Mouse (Mus musculus) lung, embryonic 16.5 days (tissue): Measurements from ENCODE around the gene Ebf1. TPM values are rescaled to one million over a fixed set of nuclear protein-coding genes. Genes with fewer than 3 reads are reported as not detected.

Experiments
- ATAC-seq: fragments of 200-750 bp; cut with Nextera tagmentation; 2 replicates; pipeline ENCODE4 v1.8.0; 2017; ENCODE audit warnings: low read depth, mild to moderate bottlenecking, moderate library complexity
- H3K27ac ChIP-seq: fragments of 300-500 bp; sonication (generic); 2 replicates; pipeline ENCODE4 v1.5.1; 2014; ENCODE audit warnings: mild to moderate bottlenecking, control low read depth, low read length
- H3K27me3 ChIP-seq: fragments of 300-500 bp; sonication (generic); 2 replicates; pipeline ENCODE4 v1.6.1; 2014; ENCODE audit warnings: low read depth, low read length, mixed read lengths; ENCODE audit not compliant: control insufficient read depth, insufficient read depth
- H3K36me3 ChIP-seq: fragments of 300-500 bp; sonication (generic); 2 replicates; pipeline ENCODE4 v1.6.1; 2014; ENCODE audit warnings: low read length; ENCODE audit not compliant: control insufficient read depth, insufficient read depth
- H3K4me1 ChIP-seq: fragments of 300-500 bp; sonication (generic); replicated peaks from 2 replicates; pipeline ENCODE4 v1.6.1; 2014; ENCODE audit warnings: low read length, mixed read lengths; ENCODE audit not compliant: control insufficient read depth, insufficient read depth
- H3K4me2 ChIP-seq: fragments of 300-500 bp; sonication (generic); 2 replicates; pipeline ENCODE4 v1.6.1; 2014; ENCODE audit warnings: low read depth, low read length, control low read depth
- H3K4me3 ChIP-seq: fragments of 300-500 bp; sonication (generic); 2 replicates; pipeline ENCODE4 v1.5.1; 2014; ENCODE audit warnings: mild to moderate bottlenecking, low read length, control low read depth
- H3K9ac ChIP-seq: fragments of 300-500 bp; sonication (generic); 2 replicates; pipeline ENCODE4 v1.6.1; 2014; ENCODE audit warnings: low read length, control low read depth
- H3K9me3 ChIP-seq: fragments of 300-500 bp; sonication (generic); 2 replicates; pipeline ENCODE4 v1.6.1; 2016; ENCODE audit warnings: low read length; ENCODE audit not compliant: control insufficient read depth
- WGBS: fragments of 180-500 bp; shearing (Covaris S2); extraction: QIAGEN DNeasy Blood & Tissue Kit; methylation state at CpG from one replicate; pipeline ENCODE4 v1.1.7; 2014; 5-methylcytosine and 5-hydroxymethylcytosine counted together
- polyA plus RNA-seq: library from polyadenylated mRNA; unstranded; fragments of >200 nt; fragmentation: Nextera tagmentation; extraction: Ambion mirVana; gene quantifications from 2 replicates; pipeline ENCODE4 v1.2.1, GENCODE M21; 2015

Gene Ebf1
- polyA plus RNA-seq, 1 experiment from 2014 or later: 12.8 TPM

DNA sequence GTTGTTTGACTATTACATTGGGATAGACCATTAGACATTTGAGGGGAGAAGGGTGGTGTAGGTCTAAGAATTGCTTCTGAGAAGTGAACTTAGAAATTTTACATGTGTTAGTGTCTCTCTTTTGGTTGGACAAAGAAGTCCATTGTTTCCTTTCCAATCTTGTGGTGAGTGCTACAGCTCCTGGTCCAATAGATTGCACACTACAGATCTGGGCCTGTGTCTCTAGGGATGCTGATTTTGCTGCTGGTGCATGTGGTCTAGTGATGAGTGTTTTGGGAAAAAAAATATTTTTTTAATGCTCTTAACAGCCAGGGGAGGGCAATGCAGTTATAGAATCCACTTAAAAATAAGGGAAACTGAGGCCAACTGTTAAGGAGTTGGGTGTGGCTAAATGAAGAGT, 276.9 kb downstream of the Ebf1 start:
- H3K4me2 ChIP-seq: no peak overlapping the region
- H3K36me3 ChIP-seq: no peaks in the 10 kb centered on the region
- no peaks in the 10 kb centered on the region for H3K9me3 ChIP-seq
- no peak overlapping the region for H3K27ac ChIP-seq
- H3K4me3 ChIP-seq: no peak overlapping the region
- H3K27me3 ChIP-seq: no peaks in the 10 kb centered on the region
- ATAC-seq: no peak
- H3K4me1 ChIP-seq: no peaks in the 10 kb centered on the region
- no peak overlapping the region for H3K9ac ChIP-seq

DNA sequence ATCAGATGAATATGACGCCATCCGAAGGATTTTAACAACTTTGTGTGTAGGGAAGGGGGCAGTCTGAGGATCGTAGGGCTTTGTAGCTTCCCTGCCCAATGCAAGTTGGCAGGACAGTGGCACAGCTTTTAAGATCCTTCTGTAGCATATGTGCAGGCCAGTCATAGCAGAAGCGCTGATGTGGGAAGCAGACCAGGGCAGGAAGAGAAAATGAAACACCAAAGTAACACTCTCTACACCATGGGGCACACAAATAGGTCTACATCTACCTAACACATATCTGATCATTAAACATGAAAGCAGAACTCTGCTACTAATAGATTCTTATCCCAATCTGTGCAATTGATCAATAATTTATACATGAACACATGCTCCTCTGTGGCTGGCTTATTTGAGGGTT, 277.7 kb downstream of the Ebf1 start:
- 83% methylated on average over 4 of the region's 4 CpGs for WGBS
- H3K9ac ChIP-seq: no peak overlapping the region
- no peaks in the 10 kb centered on the region for H3K27me3 ChIP-seq
- ATAC-seq: no peak
- no peak overlapping the region for H3K4me3 ChIP-seq
- no peak overlapping the region for H3K27ac ChIP-seq
- no peaks in the 10 kb centered on the region for H3K4me1 ChIP-seq
- no peaks in the 10 kb centered on the region for H3K9me3 ChIP-seq
- no peaks in the 10 kb centered on the region for H3K36me3 ChIP-seq
- no peak overlapping the region for H3K4me2 ChIP-seq

DNA sequence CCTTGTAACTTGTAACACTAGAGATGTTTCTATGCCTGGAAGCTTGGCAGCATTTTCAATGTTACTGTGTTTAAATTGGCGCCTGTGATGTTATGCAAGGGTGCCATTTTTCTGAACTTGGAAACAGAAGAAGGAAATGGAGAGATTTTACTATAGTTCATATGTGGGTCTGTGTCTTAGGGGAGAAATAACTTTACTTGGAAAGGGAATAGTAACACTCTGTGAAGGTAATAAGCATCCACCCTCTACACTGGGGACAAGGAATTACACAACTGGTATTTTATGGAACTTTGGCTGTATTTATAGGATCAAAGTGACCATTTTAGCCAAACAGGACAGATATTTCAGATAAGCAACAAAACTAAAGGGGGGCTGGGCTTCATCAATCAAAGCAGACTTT, 278.8 kb downstream of the Ebf1 start:
- Histone ChIP-seq H3K4me1 (no peaks in the 10 kb centered on the region), H3K9ac (no peak overlapping the region), H3K4me2 (no peak overlapping the region), H3K36me3 (no peaks in the 10 kb centered on the region), H3K9me3 (no peaks in the 10 kb centered on the region), H3K27me3 (no peaks in the 10 kb centered on the region), H3K27ac (no peak overlapping the region), H3K4me3 (no peak overlapping the region)
- no peak for ATAC-seq
- WGBS: 75% methylated on average over 1 of the region's 1 CpGs

DNA sequence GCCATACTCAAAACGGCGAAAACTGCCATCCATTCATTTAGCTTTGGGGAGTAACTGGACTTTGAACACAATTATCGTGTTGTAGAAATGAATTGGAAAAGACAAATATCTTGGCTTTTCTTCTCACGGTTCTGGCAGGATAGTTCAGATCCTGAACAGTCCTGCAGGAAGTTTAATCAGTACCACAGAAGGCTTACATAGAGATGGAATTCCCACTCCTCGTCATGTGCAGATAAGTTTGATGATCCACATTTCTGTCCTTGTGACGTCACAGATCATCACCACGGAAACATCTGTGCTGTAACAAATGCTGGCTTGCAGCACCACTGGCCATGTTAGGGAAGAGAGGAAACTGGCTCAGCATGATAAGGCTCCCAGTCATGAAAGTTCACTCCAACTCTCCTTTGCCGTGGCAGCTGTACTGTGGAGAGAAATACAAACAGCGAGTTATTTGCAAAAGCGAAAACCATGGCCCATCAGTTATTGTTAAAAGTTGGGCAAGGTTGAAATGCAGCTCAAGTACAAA, 280.1 kb downstream of the Ebf1 start:
- Histone ChIP-seq H3K27ac (no peak overlapping the region), H3K36me3 (no peaks in the 10 kb centered on the region)
- 51% methylated on average over 10 of the region's 10 CpGs for WGBS

DNA sequence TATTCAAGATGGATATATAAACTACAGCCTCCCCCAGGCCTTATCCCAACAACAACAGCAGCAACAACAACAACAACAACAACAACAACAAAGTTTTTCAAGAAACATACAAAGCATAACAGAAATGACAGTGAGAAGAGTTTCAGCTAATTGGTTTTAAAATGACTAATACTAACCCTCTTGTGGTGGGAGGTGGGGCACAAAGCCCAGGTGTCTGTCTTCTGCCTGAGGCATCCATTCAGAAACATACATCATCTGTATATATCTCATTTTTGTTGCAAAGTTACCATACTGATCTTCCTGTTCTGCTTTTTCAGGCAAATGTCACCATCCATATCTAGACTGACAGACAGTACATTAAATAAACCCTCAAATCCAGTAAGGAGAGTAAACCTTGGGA, 282.4 kb downstream of the Ebf1 start:
- no peak overlapping the region for H3K4me2 ChIP-seq
- no peak for ATAC-seq
- no peak overlapping the region for H3K4me3 ChIP-seq
- no peaks in the 10 kb centered on the region for H3K36me3 ChIP-seq
- no peaks in the 10 kb centered on the region for H3K9me3 ChIP-seq
- no peak overlapping the region for H3K27ac ChIP-seq
- H3K27me3 ChIP-seq: no peaks in the 10 kb centered on the region
- H3K4me1 ChIP-seq: no peaks in the 10 kb centered on the region
- H3K9ac ChIP-seq: no peak overlapping the region

More for the DNA sequence above, 280.1 kb downstream of the Ebf1 start:
- no peak for ATAC-seq
- no peak overlapping the region for H3K4me3 ChIP-seq
- H3K27me3 ChIP-seq: no peaks in the 10 kb centered on the region
- no peaks in the 10 kb centered on the region for H3K4me1 ChIP-seq
- no peak overlapping the region for H3K9ac ChIP-seq
- no peaks in the 10 kb centered on the region for H3K9me3 ChIP-seq
- H3K4me2 ChIP-seq: no peak overlapping the region

DNA sequence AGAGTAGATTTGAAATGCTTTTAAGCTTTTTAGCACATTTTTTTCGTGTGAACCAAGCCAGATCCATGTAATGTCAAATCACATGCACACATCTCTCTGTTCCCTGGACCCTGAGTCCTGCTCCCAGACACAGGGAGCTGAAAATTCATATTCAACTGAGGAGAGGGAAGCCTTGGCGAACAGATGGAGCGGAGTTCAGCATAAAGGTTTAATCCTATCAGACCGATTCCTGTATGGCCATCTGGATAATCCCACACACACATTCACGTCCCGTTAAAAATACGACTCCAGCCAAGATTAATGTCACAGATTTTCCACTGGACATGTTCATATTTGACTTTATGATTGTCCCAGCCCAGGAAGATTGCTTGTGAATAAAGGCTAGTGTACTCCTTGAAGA, 282.8 kb downstream of the Ebf1 start:
- ATAC-seq: no peak
- no peaks in the 10 kb centered on the region for H3K9me3 ChIP-seq
- no peak overlapping the region for H3K27ac ChIP-seq
- H3K4me1 ChIP-seq: no peaks in the 10 kb centered on the region
- 75% methylated on average over 7 of the region's 7 CpGs for WGBS
- no peaks in the 10 kb centered on the region for H3K36me3 ChIP-seq
- H3K4me2 ChIP-seq: no peak overlapping the region
- H3K9ac ChIP-seq: no peak overlapping the region
- no peaks in the 10 kb centered on the region for H3K27me3 ChIP-seq
- H3K4me3 ChIP-seq: no peak overlapping the region

DNA sequence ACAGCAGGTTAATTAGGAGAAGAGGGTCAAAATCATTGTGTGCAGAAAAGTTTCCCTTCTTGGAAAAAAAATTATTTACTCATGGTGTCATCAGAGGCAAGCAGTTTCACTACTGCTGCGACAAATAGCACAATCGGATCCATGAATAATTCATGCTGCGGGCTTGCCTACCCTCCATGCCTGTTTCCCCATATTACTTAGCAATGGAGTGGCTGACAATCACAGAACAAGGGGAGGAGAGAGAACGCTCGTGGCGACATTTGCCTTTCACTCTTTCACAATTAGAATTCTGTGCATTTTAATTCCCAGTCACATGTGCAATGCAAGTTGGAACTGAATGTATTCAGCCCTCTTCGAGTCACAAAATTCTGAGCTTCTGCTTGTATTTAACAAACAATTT, 283.4 kb downstream of the Ebf1 start:
- Histone ChIP-seq H3K4me2 (no peak overlapping the region), H3K27ac (no peak overlapping the region), H3K27me3 (no peaks in the 10 kb centered on the region), H3K9ac (no peak overlapping the region), H3K4me3 (no peak overlapping the region), H3K4me1 (no peaks in the 10 kb centered on the region), H3K36me3 (no peaks in the 10 kb centered on the region), H3K9me3 (no peaks in the 10 kb centered on the region)
- 83% methylated on average over 7 of the region's 7 CpGs for WGBS
- ATAC-seq: no peak

DNA sequence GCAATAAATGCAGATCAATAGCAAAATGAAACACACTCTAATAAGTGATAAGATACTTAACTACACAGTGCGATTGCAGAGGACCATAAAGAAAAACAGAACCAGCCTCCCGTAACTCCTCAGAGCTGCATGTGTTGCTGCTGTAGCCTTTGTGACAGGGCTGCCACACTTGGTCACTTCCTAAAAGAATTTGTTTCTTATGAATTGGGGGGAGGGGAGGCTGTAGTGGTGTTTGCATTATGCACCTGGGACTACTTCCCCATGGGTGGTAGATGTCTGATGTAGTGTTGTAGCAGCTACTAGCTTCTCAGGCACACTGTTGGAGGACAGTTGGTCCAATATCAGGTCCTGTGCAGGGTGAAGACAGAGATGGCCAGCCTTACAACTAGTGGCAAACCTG, 284.6 kb downstream of the Ebf1 start:
- Histone ChIP-seq H3K36me3 (no peaks in the 10 kb centered on the region), H3K4me1 (no peaks in the 10 kb centered on the region), H3K9me3 (no peaks in the 10 kb centered on the region), H3K4me3 (no peak overlapping the region), H3K27me3 (no peaks in the 10 kb centered on the region), H3K4me2 (no peak overlapping the region), H3K27ac (no peak overlapping the region), H3K9ac (no peak overlapping the region)
- no peak for ATAC-seq
- 81% methylated on average over 2 of the region's 2 CpGs for WGBS

DNA sequence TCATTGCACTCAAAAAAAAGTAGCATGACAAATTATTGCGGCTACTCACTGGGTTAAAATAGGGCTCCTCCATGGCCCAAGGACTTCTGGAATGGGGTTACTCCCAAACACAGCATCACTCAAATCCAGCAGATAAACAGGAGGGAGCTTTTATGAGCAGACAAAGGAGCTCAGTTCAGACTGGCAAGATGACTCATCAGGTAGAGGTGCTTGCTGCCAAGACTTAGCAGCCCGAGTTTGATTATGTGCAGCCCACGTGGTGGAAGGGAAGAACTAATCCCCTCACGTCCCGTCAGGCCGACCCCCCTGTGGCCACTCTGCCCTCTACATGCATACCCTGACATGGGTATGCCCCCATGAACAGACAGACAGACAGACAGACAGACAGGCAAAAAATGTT, 285.0 kb downstream of the Ebf1 start:
- Histone ChIP-seq H3K27me3 (no peaks in the 10 kb centered on the region), H3K36me3 (no peaks in the 10 kb centered on the region), H3K4me2 (no peak overlapping the region), H3K9me3 (no peaks in the 10 kb centered on the region), H3K9ac (no peak overlapping the region), H3K4me1 (no peaks in the 10 kb centered on the region), H3K4me3 (no peak overlapping the region), H3K27ac (no peak overlapping the region)
- 54% methylated on average over 6 of the region's 6 CpGs for WGBS
- ATAC-seq: no peak

DNA sequence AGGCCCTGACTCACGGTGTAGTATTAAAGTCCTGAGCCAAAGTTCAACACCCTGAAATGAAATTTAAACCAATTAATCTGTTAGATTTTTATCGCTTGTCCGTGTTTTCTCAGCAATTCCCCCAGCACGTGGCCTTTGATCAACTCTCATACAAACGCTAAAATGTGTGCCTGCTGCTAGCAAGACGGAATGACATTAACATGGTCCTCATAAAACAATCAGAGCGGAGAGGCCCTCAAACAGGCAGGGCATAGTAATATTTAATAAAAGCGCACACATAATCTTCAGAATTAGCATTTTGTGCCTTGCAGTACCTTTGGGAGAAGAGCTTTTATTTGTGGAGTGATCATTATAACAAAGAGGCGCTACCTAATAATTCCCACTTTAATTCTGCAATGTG, 287.0 kb downstream of the Ebf1 start:
- WGBS: 67% methylated on average over 9 of the region's 9 CpGs

More for the DNA sequence above, 287.0 kb downstream of the Ebf1 start:
- no peak overlapping the region for H3K4me3 ChIP-seq
- no peak for ATAC-seq
- H3K4me1 ChIP-seq: no peaks in the 10 kb centered on the region
- H3K27me3 ChIP-seq: no peaks in the 10 kb centered on the region
- H3K9ac ChIP-seq: no peak overlapping the region
- H3K36me3 ChIP-seq: no peaks in the 10 kb centered on the region
- no peak overlapping the region for H3K4me2 ChIP-seq
- no peak overlapping the region for H3K27ac ChIP-seq
- no peaks in the 10 kb centered on the region for H3K9me3 ChIP-seq
